Mouse (Mus musculus): ENCODE results near the gene Ctbp1. TPM values are rescaled to one million over a fixed set of nuclear protein-coding genes. Genes with fewer than 3 reads are reported as not detected.

The Ctbp1 gene
- total RNA-seq, 2 experiments from 2014 or later: 248 to 269 TPM

DNA sequence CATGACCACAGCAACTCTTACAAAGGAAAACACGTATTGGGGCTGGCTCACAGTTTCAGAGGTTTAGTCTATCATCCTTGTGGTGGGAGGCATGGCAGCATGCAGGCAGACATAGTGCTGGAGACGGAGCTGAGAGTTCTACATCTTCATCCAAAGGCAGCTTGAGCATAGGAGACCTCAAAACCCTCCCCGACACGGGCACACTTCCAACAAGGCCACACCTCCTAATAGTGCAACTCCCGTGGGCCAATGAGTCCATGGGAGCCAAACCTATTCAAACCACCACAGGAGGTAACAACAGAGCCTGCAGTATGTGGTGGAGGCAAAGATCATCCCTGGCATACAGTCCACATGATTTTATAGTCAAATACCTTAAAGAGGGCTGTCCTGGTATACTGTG lies 63.5 kb downstream of the Ctbp1 start:
- DNase-seq (ENCODE audit: low spot score in 2 of 2): no peak

DNA sequence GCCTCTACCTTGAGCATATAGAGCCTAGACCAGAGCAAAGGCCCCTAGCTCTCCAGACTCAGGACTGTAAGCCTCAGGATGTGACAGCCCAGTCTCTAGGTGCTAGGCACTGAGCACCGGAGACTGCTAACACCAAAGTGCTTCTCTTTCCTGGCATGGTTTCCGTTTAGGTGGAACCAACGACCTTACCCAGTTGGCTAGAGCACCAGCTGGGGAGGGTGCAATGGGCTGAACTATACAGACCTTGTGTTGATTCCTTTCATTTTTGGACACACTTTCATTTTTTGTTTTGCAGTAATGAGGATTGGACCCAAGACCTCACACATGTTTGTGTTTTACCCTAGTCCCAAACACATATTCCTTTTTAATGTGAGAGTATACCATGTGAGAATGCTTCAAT lies 64.3 kb downstream of the Ctbp1 start:
- DNase-seq (ENCODE audit: low spot score in 2 of 2): no peak

DNA sequence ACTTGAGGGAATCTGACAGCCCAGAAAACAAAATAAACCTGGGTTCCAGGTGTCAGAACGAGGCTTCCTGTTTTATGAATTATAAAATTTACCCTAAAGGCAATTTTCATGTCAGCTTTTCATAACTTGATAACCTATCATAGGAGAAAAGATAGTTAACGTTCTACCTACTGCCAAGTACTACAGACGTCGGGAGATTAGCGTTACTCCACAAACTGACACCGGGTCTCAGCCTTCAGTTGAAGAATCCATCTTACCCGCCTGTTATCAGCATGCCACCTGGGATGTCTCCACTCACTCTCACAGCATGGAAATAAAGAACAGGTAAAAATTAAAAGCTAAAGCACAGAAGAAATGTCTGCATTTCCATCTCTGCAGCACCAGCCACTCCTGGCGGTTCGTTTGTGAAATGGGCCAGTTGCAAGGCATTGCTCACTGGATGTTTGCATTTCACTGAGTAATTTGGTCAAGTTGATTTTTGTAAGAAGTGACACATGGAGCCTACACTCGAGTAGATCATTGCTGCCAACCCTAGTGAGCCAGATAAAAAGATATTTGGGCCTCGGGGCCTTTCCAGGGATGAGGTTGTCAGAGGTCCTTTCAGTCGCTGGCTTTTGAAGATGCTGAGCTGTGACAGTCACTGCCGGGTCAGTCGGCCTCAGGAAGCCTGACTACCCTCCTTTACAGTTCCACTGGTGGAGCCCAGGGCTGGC lies 66.1 kb downstream of the Ctbp1 start:
- no peak for DNase-seq (ENCODE audit: low spot score in 2 of 2)

DNA sequence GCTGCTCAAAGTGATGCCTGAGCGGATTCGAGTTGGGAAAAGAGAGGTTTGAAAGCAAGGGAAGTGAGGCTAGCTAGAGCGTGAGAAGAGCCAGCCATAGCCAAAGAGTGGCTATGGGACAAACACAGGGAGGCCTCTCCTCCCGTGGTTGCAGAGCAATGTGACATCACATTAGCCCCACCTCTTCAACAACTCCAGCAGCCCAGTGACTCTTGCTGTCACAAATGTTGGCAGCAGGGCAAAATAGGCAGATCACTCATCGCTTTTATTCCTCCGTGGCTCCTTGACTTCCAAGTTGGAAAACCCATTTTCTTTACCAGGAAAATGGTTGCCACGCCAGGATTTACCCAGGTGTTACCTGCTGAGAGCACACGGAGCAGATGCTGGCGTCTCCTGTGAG lies 67.7 kb downstream of the Ctbp1 start:
- no peak for DNase-seq (ENCODE audit: low spot score in 2 of 2)

DNA sequence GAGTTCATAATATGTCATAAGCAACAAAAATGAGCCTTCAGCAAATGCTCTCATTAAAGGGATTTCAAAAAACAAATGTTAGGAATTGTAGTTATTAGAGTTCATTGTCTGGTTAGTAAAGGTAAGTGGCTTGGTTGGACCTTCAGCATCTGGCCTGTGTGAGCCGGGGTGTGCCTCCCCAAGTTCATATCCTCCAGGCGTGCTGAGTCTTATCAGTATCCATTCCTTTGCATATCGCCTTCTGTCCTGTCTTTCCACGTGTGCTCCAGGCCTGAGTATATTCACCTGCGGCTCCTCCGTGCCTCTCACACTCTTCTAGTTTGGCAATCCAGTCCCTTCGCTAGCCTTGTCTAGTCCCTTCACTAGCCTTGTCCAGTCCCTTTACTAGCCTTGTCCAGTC lies 68.5 kb downstream of the Ctbp1 start:
- no peak for DNase-seq (ENCODE audit: low spot score in 2 of 2)

DNA sequence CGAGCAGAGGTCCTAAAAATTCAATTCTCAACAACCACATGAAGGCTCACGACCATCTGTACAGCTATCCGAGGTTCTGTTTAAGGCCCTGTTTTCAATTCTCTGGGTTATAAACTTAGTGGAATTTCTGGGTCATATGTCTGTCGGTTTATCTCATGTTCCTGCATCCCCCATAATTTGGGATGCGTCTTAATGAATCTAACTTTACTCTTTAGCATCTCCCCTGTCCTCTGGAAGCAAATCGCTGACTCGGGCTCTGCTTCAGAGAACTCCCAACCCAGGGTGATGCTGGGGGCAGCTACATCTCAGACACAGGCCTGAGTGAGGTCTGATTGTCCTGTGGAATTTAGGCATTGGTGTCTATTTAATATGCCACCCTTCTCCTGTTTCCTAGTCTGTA lies 70.5 kb downstream of the Ctbp1 start:
- DNase-seq (ENCODE audit: low spot score in 2 of 2): no peak

DNA sequence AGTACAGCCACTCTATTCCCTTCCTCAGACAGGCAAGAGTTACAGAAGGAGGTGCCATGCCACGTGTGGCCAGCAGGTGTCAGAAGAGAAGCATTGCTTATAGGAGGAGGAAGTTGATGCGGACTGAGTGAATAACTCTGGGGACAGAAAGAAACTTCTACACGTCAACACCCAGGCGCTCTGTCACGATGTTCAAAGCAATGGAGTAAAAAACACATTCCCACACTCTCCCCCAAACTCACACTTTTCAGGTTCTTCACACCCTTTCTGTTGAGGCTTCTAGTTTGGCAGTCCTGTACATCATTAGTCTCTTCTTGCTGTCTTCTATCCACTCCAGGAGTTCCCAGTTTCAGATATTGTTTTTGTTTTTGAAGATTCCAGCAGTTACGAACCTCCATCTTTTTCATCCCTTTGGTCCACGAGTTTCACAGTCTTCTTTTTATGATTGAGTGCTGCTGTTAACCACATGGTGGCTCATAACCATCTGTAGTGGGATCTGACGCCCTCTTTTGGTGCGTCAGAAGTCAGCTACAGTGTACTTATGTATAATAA lies 71.0 kb downstream of the Ctbp1 start:
- peak; percentile 40 to 64 for DNase-seq (ENCODE audit: low spot score in 2 of 2)

DNA sequence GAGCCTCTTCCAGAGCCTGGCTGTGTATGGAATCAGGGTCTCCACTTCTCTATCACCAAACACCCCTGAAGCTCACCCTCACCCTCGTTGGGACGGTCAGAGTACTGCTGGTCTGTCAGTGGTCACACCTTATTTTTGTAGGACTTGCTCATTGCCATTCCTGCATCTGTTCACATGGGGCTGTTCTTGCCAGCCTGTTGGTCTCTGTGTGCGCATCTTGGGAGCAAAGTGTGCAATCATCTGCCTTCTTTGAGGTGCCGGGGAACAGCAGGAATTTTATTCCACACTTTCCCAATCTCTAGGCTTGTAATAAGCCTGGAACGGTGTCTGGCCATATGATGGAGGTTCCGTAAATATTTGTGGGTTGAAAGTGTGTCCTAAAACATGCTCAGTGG lies 71.6 kb downstream of the Ctbp1 start:
- DNase-seq (ENCODE audit: low spot score in 2 of 2): no peak

DNA sequence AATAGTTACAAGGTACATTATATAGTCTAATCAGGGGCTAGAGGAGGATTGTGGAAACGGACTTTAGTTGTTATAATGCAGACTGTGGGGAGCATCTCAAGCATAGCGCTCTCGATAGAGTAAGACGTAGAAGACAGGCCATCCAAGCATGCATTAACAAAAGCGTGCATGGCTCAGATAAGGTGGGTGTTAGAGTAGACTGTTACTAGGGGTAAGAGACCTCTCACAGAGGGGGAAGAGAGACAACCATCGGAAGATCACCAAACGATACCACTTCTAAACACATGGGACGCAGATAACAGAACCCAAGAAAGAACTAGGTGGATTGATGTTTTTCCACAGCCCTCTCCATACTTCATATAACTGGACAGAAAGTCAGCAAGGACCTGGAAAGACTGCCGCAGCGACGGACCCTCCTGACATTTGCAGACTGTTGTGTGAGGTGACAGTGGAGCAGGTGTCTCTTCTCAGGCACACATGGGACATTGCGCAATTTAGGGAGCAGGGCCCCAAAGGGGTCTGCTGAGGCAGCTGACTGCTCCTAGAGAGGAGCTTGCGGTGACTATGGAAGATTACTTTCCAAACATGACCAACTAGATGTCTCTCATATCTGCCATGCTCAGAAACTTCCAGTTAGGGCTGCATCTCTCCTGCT lies 72.2 kb downstream of the Ctbp1 start:
- no peak for DNase-seq (ENCODE audit: low spot score in 2 of 2)

DNA sequence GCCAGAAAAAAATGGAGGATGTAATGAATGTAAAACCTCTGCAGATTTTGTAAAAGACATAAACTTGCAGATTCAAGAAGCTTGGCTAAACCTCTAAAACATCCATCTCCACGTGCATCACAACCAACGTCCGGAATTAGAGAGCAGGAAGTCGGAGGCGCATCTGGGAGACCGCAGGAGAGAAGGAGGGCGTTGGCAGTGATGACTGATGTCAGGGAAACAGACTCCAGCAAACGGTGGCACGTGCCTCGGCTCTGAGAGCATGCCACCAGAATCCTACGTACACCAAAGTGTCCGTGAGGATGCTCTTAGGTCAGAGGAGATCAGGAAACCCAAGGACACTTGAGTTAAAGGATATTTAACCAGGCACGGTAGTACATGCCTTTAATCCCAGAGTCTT lies 73.1 kb downstream of the Ctbp1 start:
- DNase-seq (ENCODE audit: low spot score in 2 of 2): no peak

DNA sequence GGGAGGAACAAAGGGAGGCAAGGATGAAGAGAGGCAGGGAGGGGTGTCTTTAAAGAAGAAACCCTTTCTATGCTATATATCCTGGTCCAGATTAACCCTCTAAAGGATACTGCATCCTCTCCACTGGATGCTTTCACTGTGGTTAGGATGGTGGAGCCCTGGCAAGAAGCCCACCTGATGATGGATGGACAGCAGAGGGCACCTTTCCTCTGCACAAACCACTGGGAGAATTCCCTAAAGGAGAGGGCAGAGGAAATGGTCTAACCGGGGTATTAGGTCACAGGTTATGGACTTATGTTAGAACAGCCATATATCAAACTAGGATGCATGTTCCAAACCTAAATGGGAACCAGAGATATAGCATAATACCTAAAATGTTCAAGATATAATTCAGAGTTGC lies 74.7 kb downstream of the Ctbp1 start:
- DNase-seq (ENCODE audit: low spot score in 2 of 2): no peak

Other genes with a start within 250 kb of the Ctbp1 start
- gene Slc5a1, start 170.8 kb downstream of the Ctbp1 start, total RNA-seq (2021): 1 to 10 TPM in 1 of 2 experiments, under 1 TPM in 1; 0.17 to 3.3 TPM
- 1 to 10 TPM; 5.2 to 9.7 TPM for gene Spon2, start 56.5 kb downstream of the Ctbp1 start, total RNA-seq (2021)
- gene Maea, start 60.5 kb upstream of the Ctbp1 start, total RNA-seq (2021): 100 to 1,000 TPM; 110 to 114 TPM
- 10 to 100 TPM; 16.7 to 17.9 TPM for gene Uvssa, start 103.6 kb upstream of the Ctbp1 start, total RNA-seq (2021)
- not detected for gene Nkx1-1, start 159.0 kb upstream of the Ctbp1 start, total RNA-seq (2021)